Mouse (Mus musculus) ES-CJ7 (cell line): ENCODE measurements around the gene Top2a.

Experiments used
- DNase-seq: peaks from one replicate; pipeline ENCODE4 v3.0.0; 2011; ENCODE audit warnings: low read depth, low spot score

Gene Top2a

GRCm38 (mm10) chr11:98949958-98950460, 74.0 kb downstream of the Top2a start:
- no peak for DNase-seq

DNA sequence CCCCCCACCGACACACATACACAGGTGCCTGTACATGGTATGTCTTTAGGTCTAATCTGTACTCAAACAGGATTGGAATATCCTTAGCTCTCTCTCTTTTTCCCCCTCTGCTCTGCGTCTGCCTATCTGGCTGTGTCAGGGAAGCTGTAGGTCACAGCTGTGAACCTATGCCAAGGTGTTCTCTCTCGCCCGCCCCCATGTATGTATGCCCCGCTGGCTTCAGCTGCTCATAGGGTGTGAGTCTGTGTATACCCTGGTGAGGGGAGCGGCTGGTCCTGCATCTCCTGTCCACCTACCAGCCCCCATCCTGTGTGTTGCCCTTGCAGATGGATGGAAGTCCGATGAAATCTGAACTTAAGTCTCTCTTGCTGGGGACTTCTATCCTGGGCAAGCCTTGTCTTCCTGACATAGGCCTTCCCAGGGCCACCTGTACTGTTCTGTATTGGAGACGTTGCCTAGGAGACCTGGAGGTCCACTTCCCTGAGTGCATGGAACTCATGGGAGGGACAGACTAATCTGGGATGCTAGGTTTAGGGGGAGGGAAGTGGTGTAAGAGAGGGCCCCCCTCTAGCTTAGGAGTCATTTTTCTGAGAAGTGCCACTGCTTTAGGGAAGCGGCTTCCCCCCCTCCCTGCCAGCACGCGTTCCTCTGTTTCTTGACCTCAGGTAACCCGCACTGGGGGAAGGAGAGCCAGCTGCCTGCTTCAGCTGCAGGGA, 74.6 kb downstream of the Top2a start:
- DNase-seq = no peak

GRCm38 (mm10) chr11:98947969-98948569, 75.9 kb downstream of the Top2a start:
- no peak for DNase-seq

GRCm38 (mm10) chr11:98945605-98945977, 78.4 kb downstream of the Top2a start:
- no peak for DNase-seq

DNA sequence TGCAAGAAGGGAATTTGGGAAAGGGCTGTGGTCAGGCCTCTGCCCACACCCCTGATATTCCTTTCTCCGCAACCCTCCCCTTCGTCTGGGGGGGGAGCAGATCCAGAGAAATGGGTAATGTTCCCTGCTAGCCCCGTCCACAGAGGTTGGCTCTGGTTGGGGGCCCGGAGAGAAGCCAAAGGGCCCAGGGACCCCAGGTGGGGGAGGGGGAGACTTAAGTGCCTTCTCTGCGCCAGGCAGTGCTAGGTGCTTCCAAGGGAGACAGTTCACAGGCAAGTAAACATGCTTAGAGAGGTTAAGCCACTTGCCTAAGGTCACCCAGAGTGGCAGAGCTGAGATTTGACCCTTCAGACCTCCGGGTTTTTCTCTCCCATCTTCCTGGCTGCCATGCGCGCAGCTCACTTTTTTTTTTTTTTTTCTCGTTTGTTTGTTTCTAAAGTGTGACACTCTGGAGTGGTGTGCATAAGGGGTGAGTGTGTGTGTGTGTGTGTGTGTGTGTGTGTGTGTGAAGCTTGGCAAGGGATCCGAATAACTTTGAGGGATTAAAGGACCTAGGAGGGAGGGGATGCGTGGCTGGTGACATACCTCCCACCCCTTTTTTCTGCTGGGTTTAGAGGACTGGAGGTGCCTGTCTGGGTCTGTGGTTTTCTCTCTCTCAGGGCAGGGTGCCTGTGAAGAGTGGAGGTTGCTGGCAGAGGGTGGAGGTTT, 78.9 kb downstream of the Top2a start:
- no peak for DNase-seq

- no peak for DNase-seq
These were observed 80.1 kb downstream of the Top2a start for GRCm38 (mm10) chr11:98943741-98944461.
